Mouse (Mus musculus) fibroblast of lung, adult 2 months (primary cell): ENCODE measurements around the gene Rpl36-ps4.

Source experiments
- DNase-seq: peaks from one replicate; pipeline ENCODE4 v3.0.0-alpha.2; 2011; ENCODE audit warnings: low read depth

The Rpl36-ps4 gene

GRCm38 (mm10) chr17:87920677-87921076 lies at the start of gene Rpl36-ps4:
Rpl36-ps4 (plus strand) TSS chr17:87920977.
- no peak for DNase-seq

DNA sequence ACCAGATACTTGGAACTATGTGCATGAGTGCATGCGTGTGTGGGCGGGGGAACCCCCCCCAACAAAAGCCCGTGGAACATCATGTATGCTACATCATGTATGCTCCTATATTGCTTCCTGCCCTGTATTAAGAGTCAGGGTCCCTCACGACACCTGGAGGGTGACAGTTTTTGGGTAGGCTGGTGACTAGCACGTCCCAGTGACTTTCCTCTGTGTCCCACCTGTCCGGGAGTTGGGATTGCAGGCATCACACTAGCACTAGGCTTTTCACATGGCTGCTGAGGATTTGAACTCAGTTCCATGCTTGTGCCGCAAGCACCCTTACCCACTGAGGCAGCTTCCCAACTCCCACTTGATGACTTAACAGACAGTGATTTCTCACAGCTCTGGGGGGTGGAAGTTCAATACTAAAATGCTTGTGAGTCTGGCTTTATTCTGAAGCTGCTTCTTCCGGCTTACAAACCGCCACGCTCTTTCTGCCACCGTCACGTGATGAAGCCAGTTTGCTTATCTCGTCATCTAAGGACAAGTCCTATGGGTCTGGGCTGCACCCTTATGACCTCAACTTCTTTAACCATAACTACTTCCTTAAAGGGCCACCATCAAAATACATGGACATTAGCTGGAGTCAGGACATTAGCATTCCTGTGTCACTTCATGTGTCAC lies 49.2 kb upstream of the Rpl36-ps4 start:
- DNase-seq: no peak

- no peak for DNase-seq
Measured at GRCm38 (mm10) chr17:87872286-87872685, 48.5 kb upstream of the Rpl36-ps4 start.

DNA sequence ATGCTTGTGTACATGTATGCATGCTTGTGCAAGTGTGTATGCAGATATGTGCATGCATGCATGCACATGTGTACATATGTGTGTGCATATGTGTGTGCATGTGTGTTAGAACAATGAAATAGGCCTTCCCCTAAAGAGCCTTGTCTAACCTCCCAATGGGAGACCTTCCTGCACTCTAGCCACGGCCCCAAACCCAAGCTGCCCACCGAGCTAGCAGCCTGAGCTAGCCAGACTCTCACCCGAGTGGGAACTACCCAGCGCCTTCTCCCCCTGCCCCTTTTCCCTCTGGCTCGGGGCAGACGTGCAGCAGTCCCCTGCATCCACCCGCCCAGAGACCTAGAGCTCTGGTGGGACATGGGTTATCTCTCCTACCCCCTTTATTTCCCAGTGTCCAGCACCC lies 47.3 kb upstream of the Rpl36-ps4 start:
- no peak for DNase-seq

- no peak for DNase-seq
Measured at GRCm38 (mm10) chr17:87873943-87874342, 46.8 kb upstream of the Rpl36-ps4 start.

DNA sequence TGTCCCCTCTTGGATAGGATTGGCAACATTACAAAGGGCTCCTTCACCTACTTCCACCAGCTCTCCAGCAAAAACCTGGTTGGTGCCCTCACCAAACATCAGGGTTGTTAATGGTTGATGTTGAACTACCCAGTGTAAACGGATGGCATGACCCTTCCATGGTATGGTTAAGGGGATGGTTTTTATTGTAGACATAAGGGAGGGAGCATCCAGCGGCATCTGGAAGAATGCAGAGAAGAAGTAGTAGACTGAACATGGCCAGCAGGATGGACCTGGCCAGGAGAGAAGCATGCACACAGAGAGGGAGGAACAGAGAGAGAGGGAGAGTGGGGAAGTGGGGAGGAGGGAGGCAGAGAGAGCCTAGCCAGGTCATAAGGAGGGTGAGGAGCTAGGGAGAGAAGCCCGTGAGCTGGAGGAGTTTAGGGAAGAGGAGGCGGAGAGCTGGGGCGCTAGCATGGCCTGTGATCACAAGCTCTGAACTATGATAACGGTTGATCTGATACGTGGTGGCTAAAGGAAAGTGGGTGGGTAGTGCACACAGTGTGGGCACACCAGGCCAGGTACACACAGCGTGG lies 45.3 kb upstream of the Rpl36-ps4 start:
- no peak for DNase-seq

DNA sequence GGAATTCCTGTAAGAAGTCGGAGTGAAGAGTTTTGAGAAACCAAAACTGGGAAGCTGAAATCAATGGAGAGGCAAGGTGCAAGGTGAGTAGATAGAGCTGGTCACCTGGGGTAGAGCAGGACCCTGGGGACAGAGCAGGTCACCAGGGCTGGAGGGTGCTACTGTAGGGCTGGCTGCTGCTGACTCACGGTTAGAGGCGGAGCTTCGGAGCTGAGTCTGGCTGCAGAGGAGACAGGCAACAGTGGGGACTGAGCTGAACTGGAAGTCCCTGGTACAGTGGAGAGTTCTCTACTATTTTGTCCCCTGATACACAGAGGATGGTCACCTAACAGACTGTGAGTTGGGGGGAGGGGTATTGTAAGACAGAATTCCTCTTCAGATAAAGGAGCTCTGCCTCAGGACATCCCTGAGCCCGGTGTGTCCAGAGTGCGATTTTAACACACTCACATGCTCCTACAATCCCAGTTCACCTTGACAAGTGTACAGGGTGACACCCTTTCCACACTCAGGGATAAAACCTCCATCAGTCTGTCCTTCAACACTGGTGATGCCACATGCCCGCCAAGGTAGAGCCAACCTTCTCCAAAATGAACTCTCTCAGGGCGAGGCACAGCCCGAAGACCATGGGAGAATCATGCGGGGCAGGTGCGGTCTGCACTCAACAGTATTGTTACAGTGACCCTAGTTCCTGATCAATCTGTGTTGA lies 44.3 kb upstream of the Rpl36-ps4 start:
- DNase-seq: no peak

- DNase-seq: no peak
Measured at GRCm38 (mm10) chr17:87877207-87878073, 43.3 kb upstream of the Rpl36-ps4 start.

- DNase-seq: no peak
Measured at GRCm38 (mm10) chr17:87878556-87879483, 42.0 kb upstream of the Rpl36-ps4 start.

DNA sequence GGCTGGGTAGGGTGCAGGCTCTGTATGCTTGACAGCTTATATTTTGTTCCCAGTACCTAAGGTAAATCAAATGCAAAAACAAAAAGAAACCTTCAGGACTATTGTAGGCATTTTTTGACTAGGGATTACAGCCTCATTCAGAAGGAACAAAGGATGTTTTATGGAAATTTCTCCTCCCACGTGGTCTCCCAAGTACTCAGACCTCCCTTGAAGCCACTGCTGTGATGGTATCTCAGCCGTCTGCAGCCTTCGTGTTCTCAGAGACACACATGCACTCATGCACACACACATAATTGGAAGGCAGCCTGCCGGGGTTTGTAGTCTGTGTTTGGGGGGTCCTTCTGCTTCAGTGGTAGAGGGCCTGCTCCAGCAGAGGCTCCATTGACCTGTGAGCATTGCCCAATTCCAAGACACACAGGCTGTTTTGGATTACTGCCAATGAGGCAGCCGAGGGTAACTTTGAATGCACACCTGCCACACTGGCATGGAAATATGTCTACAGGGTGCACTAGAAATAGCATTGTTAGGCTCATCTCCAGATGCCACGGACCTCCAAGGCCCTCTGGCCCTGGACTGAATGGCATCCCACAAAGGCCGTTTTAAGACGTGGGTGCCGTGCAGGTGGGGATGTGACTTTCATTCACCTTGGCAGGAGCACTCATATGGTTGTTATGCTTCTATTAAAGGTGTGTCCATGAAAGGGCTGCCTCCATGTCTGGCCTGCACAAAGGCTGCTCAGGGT lies 41.1 kb upstream of the Rpl36-ps4 start:
- DNase-seq: no peak

- DNase-seq: no peak
Measured at GRCm38 (mm10) chr17:87882594-87882993, 38.2 kb upstream of the Rpl36-ps4 start.

DNA sequence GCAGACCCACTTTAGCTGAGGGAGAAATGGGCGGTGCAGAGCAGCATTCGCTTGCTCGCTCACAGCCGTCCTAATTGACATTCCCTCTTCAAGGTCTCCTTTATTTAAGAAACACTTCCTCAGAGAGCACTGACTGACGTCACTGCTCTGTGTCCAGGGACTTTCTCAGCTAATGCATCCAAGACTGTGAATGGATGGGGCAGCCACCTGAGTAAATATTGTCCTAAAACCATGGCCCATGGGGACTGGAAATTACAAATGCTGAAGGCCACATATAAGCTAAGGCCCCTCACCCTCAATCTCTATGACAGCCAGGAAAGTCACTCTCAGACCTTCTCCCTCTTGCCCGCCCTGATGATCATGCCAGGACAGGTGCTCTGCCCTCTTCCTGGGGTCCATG lies 23.6 kb upstream of the Rpl36-ps4 start:
- DNase-seq: no peak

GRCm38 (mm10) chr17:87900677-87901076 lies 20.1 kb upstream of the Rpl36-ps4 start:
- DNase-seq: no peak

DNA sequence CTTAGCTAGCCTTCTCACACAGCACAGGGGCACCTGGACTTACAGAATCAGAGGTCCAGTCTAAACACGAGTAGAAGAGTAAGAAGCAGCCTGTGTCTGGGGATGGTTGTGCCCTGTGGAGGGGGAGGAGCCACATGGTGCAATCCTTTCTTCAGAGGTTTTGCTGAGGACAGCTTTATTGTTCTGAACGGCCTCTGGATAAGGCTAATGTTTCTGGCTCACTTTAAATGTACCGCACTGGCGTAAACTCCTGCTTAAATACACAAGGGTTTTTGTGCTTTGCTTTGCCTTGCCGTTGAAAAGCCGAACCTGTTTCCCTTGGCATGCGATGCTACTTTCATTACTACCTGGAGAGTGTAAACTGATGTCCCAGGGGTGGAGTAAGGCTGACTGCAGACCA lies 19.6 kb upstream of the Rpl36-ps4 start:
- no peak for DNase-seq

GRCm38 (mm10) chr17:87903213-87903612 lies 17.6 kb upstream of the Rpl36-ps4 start:
- no peak for DNase-seq

DNA sequence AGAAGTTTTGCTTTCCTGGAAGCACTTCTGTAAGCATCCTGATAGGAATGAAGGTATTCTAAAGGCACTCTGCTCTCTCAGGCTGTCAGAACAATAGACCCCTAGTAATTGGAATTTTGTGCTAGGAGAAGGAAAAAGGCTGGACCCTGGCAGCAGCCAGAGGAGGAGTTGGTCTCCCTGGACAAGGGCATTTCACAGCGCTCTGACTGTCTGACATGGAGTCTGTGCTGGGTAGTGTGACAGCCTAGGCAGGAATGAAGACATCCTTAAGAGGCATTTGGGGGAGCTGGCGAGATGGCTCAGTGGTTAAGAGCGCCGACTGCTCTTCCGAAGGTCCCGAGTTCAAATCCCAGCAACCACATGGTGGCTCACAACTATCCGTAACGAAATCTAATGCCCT lies 17.1 kb upstream of the Rpl36-ps4 start:
- no peak for DNase-seq

- DNase-seq: no peak
Measured at GRCm38 (mm10) chr17:87915386-87915785, 5.4 kb upstream of the Rpl36-ps4 start.

DNA sequence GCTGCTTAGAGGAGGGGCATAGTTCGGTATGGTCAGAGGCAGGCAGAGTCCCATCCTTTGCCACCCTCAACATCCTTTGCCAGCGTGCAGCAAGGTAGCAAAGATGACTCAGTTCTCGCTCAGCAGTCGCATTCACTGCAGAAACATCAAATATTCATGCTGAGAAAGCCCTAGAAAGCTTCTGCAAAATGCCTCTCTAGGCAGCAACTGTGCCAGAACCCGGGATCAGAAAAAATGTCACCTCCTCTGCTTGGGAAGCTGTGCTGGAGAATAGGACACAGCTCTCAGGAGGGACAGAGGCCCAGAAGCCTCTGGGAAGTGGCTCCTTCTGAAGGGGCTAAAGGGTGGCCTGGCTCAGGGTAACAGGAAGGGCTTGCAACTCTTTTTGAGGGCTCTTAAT lies 2.7 kb upstream of the Rpl36-ps4 start:
- DNase-seq: no peak

GRCm38 (mm10) chr17:87934326-87934725 lies 13.5 kb downstream of the Rpl36-ps4 start:
- DNase-seq: no peak

- no peak for DNase-seq
Measured at GRCm38 (mm10) chr17:87934736-87935135, 14.0 kb downstream of the Rpl36-ps4 start.

DNA sequence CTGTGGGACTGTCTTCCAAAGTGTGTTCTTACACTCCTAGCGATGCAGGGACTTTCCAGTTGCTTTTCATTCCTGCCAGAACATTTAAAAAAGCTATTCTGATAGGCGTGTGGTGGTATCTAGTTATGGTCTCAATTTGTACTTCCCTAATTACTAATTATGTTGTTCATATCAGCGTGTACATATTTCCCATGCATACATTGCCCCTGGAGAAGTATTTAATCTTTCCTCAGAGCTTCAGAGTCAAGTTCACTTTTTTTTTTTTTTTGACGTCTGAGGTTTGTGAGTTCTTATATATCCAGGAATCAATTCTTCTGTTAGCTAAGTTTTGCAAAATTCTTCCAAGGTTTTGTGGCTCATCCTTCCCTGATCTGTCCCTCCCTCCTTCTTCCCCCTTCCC lies 15.4 kb downstream of the Rpl36-ps4 start:
- no peak for DNase-seq
